Mouse (Mus musculus) subcutaneous adipose tissue, adult 2 months (tissue): ENCODE results near the gene Kcnip4. TPM values are rescaled to one million over a fixed set of nuclear protein-coding genes. Genes with fewer than 3 reads are reported as not detected.

ENCODE experiments used
- polyA plus RNA-seq: library from polyadenylated mRNA; depleted of rRNA; stranded (reverse); fragments of >200 nt; gene quantifications from 2 replicates; pipeline ENCODE4 v1.2.3, GENCODE M21; 2012; ENCODE audit warnings: low replicate concordance; rRNA removed

Gene Kcnip4
- polyA plus RNA-seq, result 0.15 TPM in 1 of 2 replicates, not detected in the other

DNA sequence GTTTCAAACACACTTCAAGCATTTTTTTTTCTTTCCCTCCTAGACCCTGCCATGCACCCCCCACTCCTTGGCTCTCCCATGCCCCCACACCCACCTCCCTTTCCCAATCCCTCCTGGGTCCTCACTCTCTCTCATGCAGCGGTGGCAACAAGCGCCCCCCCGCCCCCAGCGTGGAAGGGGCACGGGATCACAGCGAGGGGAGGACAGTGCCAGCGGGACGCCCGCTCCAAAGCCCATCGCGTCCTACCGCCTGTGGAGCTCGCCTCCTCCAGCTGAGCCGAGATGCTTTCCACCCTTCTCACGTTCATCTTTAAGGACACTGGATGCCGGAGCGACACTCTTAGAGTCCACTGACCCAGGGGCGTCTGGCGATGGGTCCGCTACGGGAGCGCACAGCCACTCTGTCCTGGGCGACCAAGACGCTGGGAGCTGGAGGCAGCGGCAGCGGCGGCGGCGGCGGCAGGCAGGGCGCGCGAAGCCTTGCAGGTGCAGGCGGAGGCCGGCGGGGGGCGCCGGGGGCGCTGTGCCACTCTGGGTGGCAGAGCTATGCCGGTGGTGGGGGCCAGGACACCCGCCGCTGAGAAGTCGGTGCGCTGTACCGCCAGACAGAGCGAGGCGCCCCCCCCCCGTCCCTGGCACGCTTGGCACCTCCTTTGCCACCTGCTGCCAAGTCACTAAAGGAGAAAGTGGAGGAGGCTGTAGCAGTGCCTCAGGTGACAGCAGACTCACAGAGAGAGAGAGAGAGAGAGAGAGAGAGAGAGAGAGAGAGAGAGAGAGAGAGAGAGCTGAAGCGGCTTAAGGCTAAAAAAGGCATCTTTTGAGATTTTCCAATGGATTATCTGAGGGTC, at the start of gene Kcnip4:
Gene Kcnip4 (minus strand): TSS at position 514 of the 848 bp plus-strand sequence.

